Mouse (Mus musculus) heart, embryonic 11.5 days (tissue): ENCODE data around the gene Foxg1. TPM values are rescaled to one million over a fixed set of nuclear protein-coding genes. Genes with fewer than 3 reads are reported as not detected.

Experiments
- ATAC-seq: fragments of 200-750 bp; cut with Nextera tagmentation; replicated peaks from 2 replicates; pipeline ENCODE4 v1.8.0; 2017; ENCODE audit warnings: moderate library complexity; ENCODE audit not compliant: insufficient number of reproducible peaks, low FRiP score, low TSS enrichment
- H3K27ac ChIP-seq: fragments of 300-500 bp; sonication (generic); 2 replicates; pipeline ENCODE4 v1.5.1; 2014; ENCODE audit warnings: mild to moderate bottlenecking, low read depth, low read length
- H3K27me3 ChIP-seq: fragments of 300-500 bp; sonication (generic); 2 replicates; pipeline ENCODE4 v1.6.1; 2014; ENCODE audit warnings: mild to moderate bottlenecking, low read length, mixed read lengths; ENCODE audit not compliant: control insufficient read depth, insufficient read depth
- H3K36me3 ChIP-seq: fragments of 300-500 bp; sonication (generic); 2 replicates; pipeline ENCODE4 v1.6.1; 2014; ENCODE audit warnings: mild to moderate bottlenecking, low read length, moderate library complexity, mixed read lengths; ENCODE audit not compliant: control insufficient read depth, insufficient read depth
- H3K4me1 ChIP-seq: fragments of 300-500 bp; sonication (generic); 2 replicates; pipeline ENCODE4 v1.6.1; 2014; ENCODE audit warnings: low read length; ENCODE audit not compliant: control insufficient read depth, insufficient read depth
- H3K4me2 ChIP-seq: fragments of 300-500 bp; sonication (generic); 2 replicates; pipeline ENCODE4 v1.6.1; 2014; ENCODE audit warnings: mild to moderate bottlenecking, moderate library complexity
- H3K4me3 ChIP-seq: fragments of 300-500 bp; sonication (generic); 2 replicates; pipeline ENCODE4 v1.5.1; 2014; ENCODE audit warnings: low read depth, low read length
- H3K9ac ChIP-seq: fragments of 300-500 bp; sonication (generic); 2 replicates; pipeline ENCODE4 v1.6.1; 2014; ENCODE audit warnings: mild to moderate bottlenecking, low read depth, low read length, moderate library complexity
- H3K9me3 ChIP-seq: fragments of 300-500 bp; sonication (generic); replicated peaks from 2 replicates; pipeline ENCODE4 v1.6.1; 2016; ENCODE audit warnings: low read length; ENCODE audit not compliant: control insufficient read depth
- WGBS: fragments of 180-500 bp; shearing (Covaris S2); extraction: QIAGEN DNeasy Blood & Tissue Kit; methylation state at CpG from one replicate; pipeline ENCODE4 v1.1.7; 2014; ENCODE audit not compliant: insufficient replicate concordance; 5-methylcytosine and 5-hydroxymethylcytosine counted together
- polyA plus RNA-seq: library from polyadenylated mRNA; unstranded; fragments of >200 nt; fragmentation: Nextera tagmentation; extraction: Ambion mirVana; gene quantifications from 2 replicates; pipeline ENCODE4 v1.2.1, GENCODE M21; 2014

Foxg1 gene
- polyA plus RNA-seq, 1 experiment from 2014 or later = 1.5 TPM

- H3K9me3 ChIP-seq = no peaks in the 10 kb centered on the region
- under 1% methylated on average over 42 of the region's 42 CpGs for WGBS
- H3K4me2 ChIP-seq = peak overlapping the region; percentile 63
- no peaks in the 10 kb centered on the region for H3K36me3 ChIP-seq
- peak; percentile 76 for ATAC-seq
- H3K27me3 ChIP-seq = peaks cover 63% of the 10 kb centered on the region
- no peaks in the 10 kb centered on the region for H3K4me1 ChIP-seq
- H3K27ac ChIP-seq = no peak overlapping the region
- H3K9ac ChIP-seq = no peak overlapping the region
- peak overlapping the region; percentile 26 for H3K4me3 ChIP-seq
Measured at GRCm38 (mm10) chr12:49391305-49392040, 9.0 kb downstream of the Foxg1 start.

- no peak for ATAC-seq
Measured at GRCm38 (mm10) chr12:49392041-49392390, 9.6 kb downstream of the Foxg1 start.

GRCm38 (mm10) chr12:49392876-49393275 is 10.4 kb downstream of the Foxg1 start:
- Histone ChIP-seq H3K9me3 (no peaks in the 10 kb centered on the region), H3K27me3 (peaks cover 72% of the 10 kb centered on the region), H3K4me2 (no peak overlapping the region), H3K36me3 (no peaks in the 10 kb centered on the region), H3K4me3 (no peak overlapping the region), H3K27ac (no peak overlapping the region), H3K4me1 (no peaks in the 10 kb centered on the region), H3K9ac (no peak overlapping the region)
- ATAC-seq = no peak
- 6% methylated on average over 5 of the region's 5 CpGs for WGBS

More at GRCm38 (mm10) chr12:49392041-49392390, 9.6 kb downstream of the Foxg1 start:
- no peaks in the 10 kb centered on the region for H3K9me3 ChIP-seq
- H3K36me3 ChIP-seq = no peaks in the 10 kb centered on the region
- H3K27ac ChIP-seq = no peak overlapping the region
- peaks cover 67% of the 10 kb centered on the region for H3K27me3 ChIP-seq
- no peaks in the 10 kb centered on the region for H3K4me1 ChIP-seq
- peak overlapping the region; percentile 63; the same call in 1 of the 2 replicates for H3K4me2 ChIP-seq
- H3K9ac ChIP-seq = no peak overlapping the region
- H3K4me3 ChIP-seq = peak overlapping the region; percentile 26
- WGBS = 2% methylated on average over 10 of the region's 10 CpGs

GRCm38 (mm10) chr12:49393639-49394038 is 11.2 kb downstream of the Foxg1 start:
- no peak for ATAC-seq
- Histone ChIP-seq H3K9me3 (no peaks in the 10 kb centered on the region), H3K27ac (no peak overlapping the region), H3K4me2 (no peak overlapping the region), H3K4me3 (no peak overlapping the region), H3K9ac (no peak overlapping the region), H3K27me3 (peaks cover 74% of the 10 kb centered on the region), H3K36me3 (no peaks in the 10 kb centered on the region), H3K4me1 (no peaks in the 10 kb centered on the region)
- 19% methylated on average over 3 of the region's 3 CpGs for WGBS

GRCm38 (mm10) chr12:49394181-49394580 is 11.7 kb downstream of the Foxg1 start:
- no peaks in the 10 kb centered on the region for H3K36me3 ChIP-seq
- WGBS = 5% methylated on average over 1 of the region's 1 CpGs
- H3K9me3 ChIP-seq = no peaks in the 10 kb centered on the region
- H3K4me1 ChIP-seq = no peaks in the 10 kb centered on the region
- peaks cover 76% of the 10 kb centered on the region for H3K27me3 ChIP-seq
- H3K27ac ChIP-seq = no peak overlapping the region
- no peak overlapping the region for H3K4me3 ChIP-seq
- no peak overlapping the region for H3K9ac ChIP-seq
- ATAC-seq = no peak
- no peak overlapping the region for H3K4me2 ChIP-seq

- Histone ChIP-seq H3K4me3 (no peak overlapping the region), H3K9ac (no peak overlapping the region), H3K36me3 (no peaks in the 10 kb centered on the region), H3K27me3 (peaks cover 73% of the 10 kb centered on the region), H3K9me3 (no peaks in the 10 kb centered on the region), H3K4me2 (no peak overlapping the region), H3K4me1 (no peaks in the 10 kb centered on the region), H3K27ac (no peak overlapping the region)
- WGBS = under 1% methylated on average over 17 of the region's 17 CpGs
- ATAC-seq = no peak
Measured at GRCm38 (mm10) chr12:49394836-49395235, 12.4 kb downstream of the Foxg1 start.

DNA sequence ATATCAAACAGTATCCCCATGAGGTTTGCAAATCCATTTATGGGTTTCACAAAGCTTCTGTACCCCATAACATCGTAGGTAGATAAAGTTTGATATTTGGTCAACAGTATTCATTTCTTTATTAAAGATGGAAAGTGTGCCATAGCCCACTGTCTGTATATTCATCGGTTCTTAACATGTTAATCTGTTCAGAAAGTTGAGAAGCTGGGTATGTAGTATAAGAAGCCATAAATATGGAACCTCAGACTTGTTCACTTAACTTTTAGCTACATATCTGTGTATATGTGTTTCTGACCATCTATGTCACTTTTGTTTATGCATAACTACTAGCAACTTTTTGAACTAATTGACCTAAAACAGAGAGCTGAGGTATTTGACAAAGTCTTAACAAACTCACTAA is 13.5 kb downstream of the Foxg1 start:
- Histone ChIP-seq H3K9me3 (no peaks in the 10 kb centered on the region), H3K27me3 (peaks cover 73% of the 10 kb centered on the region), H3K4me2 (no peak overlapping the region), H3K27ac (no peak overlapping the region), H3K36me3 (no peaks in the 10 kb centered on the region), H3K9ac (no peak overlapping the region), H3K4me1 (no peaks in the 10 kb centered on the region), H3K4me3 (no peak overlapping the region)
- ATAC-seq = no peak
- 14% methylated on average over 2 of the region's 2 CpGs for WGBS

- ATAC-seq = no peak
- Histone ChIP-seq H3K27me3 (peaks cover 73% of the 10 kb centered on the region), H3K4me2 (no peak overlapping the region), H3K9me3 (no peaks in the 10 kb centered on the region), H3K36me3 (no peaks in the 10 kb centered on the region), H3K4me1 (peaks cover 4% of the 10 kb centered on the region; the same call in 1 of the 2 replicates), H3K4me3 (no peak overlapping the region), H3K9ac (no peak overlapping the region), H3K27ac (no peak overlapping the region)
- WGBS = 36% methylated on average over 1 of the region's 1 CpGs
Measured at GRCm38 (mm10) chr12:49396776-49397175, 14.3 kb downstream of the Foxg1 start.
